Mouse (Mus musculus): Measurements from ENCODE around the gene Tmem59l.

- TF ChIP-seq POLR2A (IDR thresholded peaks at IDR 0.05; ENCODE audit: low read depth, low read length), result no peak
- no peak for TF ChIP-seq CTCF (IDR thresholded peaks at IDR 0.05; ENCODE audit: extremely low read depth, insufficient read length, insufficient replicate concordance, low read depth, low read length)
Measured at GRCm38 (mm10) chr8:70453852-70454251, 33.3 kb downstream of the Tmem59l start.
